Mouse (Mus musculus) lung, postnatal 36 days (tissue): ENCODE data around the gene Samd4b.

Experiments
- DNase-seq: peaks from one replicate; pipeline ENCODE4 v3.0.0; 2022; ENCODE audit warnings: mixed read lengths

The Samd4b gene

DNA sequence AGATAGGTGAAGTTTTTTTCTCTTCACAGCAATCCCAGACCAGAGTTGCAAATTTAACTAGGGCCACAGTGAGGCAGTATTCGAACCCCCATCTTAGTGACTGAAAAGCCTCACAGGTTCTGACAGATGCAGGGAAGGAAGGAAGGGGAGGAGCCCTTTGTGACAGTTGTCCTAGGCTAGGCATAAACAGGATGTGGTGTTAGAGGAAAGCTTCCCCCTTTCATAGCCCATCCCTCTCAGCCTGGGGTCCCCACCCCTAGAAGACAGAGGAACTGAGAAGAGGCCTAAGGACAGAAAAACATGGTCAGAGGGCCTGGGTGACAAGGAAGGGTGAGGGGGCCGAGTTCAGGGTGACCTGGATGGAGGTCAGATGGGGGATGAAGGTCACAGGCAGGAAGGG lies 157.2 kb downstream of the Samd4b start:
- DNase-seq = peak; percentile 89

DNA sequence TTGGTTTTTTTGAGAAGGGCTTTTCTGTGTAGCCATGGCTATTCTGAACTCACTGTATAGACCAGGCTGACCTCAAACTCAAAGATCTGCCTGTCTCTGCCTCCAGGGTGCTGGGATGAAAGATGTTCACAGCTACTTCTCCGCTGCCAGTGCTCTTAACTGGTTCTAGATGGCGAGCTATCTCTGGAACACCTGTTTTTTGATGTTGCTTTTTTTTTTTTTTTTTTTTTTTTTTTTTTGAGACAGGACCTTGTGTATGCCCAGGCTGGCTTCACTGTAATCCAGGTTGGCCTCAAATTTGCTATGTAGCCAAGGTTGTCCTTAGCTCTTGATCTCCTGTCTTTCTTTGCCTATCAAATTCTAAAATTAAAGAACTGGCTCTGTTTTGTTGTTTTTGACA lies 159.2 kb downstream of the Samd4b start:
- DNase-seq = no peak

- DNase-seq = no peak
Observed at GRCm38 (mm10) chr7:28437964-28438363, 160.0 kb downstream of the Samd4b start.

DNA sequence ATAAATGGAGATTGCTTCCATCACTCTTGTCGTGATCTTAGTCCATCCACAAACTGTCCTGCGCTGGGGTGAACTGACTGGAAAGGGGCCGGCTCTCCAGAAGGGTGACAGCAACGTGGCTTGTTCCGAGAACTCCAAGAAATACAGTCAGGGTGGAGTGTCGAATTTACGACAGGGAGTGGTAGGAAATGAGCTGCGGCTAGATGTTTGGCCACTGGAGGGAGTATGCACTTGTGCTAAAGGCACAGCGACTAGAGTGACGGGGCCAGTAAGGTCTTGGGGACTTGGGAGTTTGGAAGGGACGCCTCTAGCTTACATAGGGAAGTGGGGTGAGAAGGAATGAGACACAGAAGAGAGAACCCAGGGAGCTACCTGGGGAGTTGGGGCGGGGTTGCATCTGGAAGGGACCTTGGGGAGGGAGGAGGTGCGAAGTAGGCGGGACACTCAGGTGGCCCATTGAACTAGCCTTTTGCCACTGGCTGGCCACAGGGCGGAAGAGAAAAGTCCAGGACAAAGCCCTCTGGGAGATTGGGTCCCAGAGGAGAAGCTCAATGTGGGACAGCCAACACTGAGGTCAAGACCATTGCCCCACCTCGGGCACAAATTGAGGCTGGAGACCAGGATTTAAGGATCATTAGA lies 160.9 kb downstream of the Samd4b start, which contains the start of gene Gmfg:
Gene Gmfg (plus strand): TSS at position 516 of the 639 bp plus-strand sequence.
- DNase-seq = peak; percentile 95

DNA sequence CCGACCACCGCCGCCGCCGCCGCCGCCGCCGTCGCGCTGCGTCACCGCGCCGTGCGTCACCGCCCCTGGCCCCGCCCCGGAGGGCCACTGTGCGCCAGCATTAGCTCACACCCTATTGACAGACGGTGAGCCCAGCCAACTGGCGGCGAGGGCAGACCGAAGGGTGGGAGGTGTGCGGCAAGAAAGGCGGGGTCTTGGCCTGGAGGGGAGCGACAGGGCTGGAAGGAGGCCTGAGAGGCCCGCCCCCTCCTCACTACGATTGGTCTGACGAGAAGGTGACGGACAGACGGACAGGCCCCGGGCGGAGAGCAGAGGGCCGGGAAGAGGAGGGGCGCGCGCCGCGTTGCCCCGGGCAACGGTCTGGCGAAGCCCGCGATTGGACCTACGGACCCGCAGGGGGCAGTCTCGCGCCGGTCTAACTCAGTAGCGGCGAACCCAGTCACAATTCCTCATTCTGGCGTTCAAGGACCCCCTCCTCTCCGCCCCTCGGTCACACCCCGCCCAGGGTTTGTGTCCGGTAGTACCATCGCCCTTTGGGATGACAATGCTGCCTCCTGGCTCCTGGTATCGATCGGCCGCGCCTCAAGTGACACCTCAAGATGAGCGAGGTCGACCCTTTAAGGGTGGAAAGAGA lies 161.6 kb downstream of the Samd4b start:
- peak; percentile 100 for DNase-seq

GRCm38 (mm10) chr7:28435660-28436259 lies 162.2 kb downstream of the Samd4b start:
- no peak for DNase-seq

DNA sequence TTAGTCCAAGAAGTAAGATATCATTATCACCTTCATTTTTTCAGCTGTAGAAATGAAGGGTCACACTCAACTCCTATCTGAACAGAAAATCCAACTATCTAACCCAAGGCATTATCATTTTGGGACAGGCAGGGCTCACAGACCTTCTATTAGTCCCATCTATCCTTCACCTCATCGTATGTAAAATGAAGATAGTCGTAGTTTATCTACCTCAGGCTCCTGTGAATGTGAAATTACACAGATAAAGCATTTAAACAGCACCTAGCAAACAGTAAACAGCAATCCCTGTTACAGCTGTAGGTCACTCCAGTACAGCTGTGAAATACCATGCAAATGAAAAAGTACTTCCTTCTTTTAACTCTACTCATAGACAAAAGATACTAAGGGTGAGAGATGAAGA lies 165.7 kb downstream of the Samd4b start:
- DNase-seq = no peak

- DNase-seq = no peak
Observed at GRCm38 (mm10) chr7:28430512-28430911, 167.4 kb downstream of the Samd4b start.

GRCm38 (mm10) chr7:28427738-28428137 lies 170.2 kb downstream of the Samd4b start:
- DNase-seq = no peak

GRCm38 (mm10) chr7:28423018-28423417 lies 174.9 kb downstream of the Samd4b start:
- DNase-seq = no peak

DNA sequence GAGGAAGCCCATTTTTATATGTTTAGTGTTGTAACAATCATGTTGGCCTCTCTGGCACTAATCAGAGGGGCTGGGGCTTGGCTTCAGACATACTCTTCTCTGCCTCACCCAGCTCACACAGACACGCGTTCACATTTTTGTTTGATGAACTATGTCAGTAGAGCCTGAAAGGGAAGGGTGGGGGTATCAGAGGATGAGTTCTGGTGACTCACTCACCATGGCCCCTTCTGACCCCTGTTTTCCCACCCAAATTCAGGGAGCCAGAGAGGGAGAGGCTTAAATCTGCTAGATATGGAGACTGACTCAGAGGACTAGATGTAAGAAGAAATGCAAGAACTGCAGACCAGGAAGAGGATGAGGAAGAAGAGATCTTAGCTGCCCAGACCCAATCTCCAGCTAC lies 178.5 kb downstream of the Samd4b start:
- no peak for DNase-seq

GRCm38 (mm10) chr7:28418096-28418670 lies 179.8 kb downstream of the Samd4b start:
- DNase-seq = peak; percentile 83

GRCm38 (mm10) chr7:28417368-28417767 lies 180.6 kb downstream of the Samd4b start:
- DNase-seq = no peak

- DNase-seq = no peak
Observed at GRCm38 (mm10) chr7:28412826-28413225, 185.1 kb downstream of the Samd4b start.

DNA sequence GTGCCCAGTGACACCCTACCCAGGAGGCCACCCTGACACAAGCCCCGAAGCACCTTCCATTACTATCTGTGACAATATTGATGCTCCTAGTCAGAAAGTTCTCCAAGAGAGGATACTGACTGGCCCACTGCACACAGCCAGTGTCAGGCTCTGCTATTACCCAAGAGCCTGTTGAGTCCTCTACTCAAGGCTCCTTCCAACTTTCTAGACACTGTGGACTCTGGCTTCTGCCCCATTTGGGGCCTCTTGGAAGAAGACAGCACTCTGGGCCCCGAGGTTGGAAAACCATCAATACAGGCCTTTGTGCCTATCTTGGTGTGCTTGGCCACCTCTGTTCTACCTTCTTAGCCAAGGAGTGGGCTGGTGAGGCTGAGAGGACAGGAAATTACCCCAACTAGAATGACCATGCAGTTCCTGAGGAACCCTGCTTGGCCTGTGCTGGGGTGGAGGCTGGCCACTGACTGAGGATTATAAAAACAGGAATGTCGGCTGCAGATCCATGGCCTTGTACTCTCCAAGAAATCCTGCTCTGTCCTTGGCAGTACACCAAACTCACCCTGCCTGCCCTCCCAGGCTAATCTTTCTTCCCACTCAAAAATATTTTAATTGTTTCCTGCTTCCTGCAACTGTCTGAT lies 187.0 kb downstream of the Samd4b start:
- peak; percentile 83 for DNase-seq

DNA sequence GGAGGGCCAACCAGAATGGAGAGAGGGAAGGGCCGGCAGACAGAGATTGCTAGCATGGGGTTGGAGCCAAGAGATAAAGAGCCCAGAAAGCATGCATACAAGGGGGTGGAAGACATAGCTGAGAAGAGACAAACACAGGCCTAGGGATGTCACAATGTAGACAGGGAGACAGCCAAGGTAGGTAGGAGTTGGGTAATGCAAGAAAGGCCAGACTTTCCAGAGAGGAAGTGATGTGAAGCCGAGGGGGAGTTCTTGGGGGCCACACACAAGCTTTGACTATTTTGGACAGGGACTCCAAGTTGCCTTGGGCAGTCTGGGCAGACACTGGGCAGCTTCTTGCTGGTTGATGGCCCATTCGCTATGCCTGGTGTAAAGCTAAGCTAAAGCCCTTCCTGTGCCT lies 196.0 kb downstream of the Samd4b start:
- DNase-seq = no peak

DNA sequence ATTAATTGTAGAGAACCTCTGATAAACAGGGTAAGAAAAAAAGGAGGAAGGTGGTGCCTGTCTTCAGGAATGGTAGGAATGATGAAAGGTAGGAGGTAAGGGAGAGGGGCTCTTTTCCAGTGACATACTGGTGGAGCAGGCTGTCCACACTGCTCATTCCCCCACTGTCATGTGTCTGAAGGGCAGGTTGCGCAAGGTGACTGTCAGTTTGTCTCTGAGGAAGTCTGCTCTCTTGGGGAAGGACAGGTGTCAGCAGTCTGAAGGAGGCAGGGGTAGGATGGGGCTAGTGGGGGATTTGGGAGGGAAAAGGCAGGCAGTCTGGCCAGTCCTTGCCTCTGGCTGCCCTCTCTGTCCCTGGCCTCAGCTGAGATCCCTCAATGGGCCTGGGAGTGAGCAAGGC lies 196.9 kb downstream of the Samd4b start:
- DNase-seq = no peak

DNA sequence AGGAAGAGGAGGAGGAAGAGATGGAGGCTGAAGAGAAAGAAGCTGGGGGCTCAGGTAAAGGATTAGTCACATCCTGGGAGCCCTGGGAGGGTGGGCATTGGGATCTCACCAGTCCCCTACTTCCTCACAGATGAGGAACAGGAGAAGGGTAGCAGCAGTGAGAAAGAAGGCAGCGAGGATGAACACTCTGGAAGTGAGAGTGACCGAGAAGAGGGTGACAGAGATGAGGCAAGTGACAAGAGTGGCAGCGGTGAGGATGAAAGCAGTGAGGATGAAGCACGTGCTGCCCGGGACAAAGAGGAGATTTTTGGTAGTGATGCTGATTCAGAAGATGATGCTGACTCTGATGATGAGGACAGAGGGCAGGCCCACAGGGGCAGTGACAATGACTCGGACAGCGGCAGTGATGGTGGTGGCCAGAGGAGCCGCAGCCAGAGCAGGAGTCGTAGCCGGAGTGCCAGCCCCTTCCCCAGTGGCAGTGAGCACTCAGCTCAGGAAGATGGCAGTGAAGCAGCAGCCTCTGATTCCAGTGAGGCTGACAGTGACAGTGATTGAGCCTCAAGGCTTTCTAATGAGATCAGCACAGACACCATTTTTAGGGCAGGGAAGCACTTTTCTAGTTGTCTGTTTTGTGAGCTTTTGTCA lies 199.1 kb downstream of the Samd4b start:
- DNase-seq = no peak

- peak; percentile 59 for DNase-seq
Observed at GRCm38 (mm10) chr7:28398000-28398399, 199.9 kb downstream of the Samd4b start.

- DNase-seq = no peak
Observed at GRCm38 (mm10) chr7:28395425-28395824, 202.5 kb downstream of the Samd4b start.

- DNase-seq = no peak
Observed at GRCm38 (mm10) chr7:28393272-28393951, 204.5 kb downstream of the Samd4b start.
